Mouse (Mus musculus) adrenal gland, postnatal 14 days (tissue): ENCODE measurements at regions not wholly inside any gene's neighbourhood (a gene's known extent, or its start where the extent isn't known, plus 50 kb on each side); places are given as distances from the start of the nearest gene placed in this dataset.
A peak's percentile ranks its signal among the peaks of the same experiment; 100 is the strongest.

Source experiments
- DNase-seq: peaks from one replicate; pipeline ENCODE4 v3.0.0; 2021; ENCODE audit warnings: mixed read lengths

DNA sequence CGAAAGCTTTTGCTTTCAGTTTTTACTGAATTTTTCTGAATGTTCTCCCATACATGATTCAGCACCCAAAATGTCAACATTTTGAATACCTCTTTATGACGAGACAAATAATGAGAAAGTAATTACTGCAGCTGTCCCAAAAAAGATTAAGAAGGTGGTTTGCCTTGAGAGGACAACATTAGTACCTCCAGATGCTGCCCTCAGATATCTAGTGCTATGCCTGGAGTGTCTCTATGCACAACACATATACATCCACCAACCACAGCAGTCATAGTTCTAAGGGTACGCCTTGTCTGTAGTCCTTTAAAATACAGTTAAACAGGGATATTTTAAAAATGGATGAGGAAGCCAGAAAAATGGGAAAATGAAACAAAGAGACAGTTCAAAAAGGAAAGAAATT is 81.1 kb upstream of the Gpc5 start:
- no peak for DNase-seq

DNA sequence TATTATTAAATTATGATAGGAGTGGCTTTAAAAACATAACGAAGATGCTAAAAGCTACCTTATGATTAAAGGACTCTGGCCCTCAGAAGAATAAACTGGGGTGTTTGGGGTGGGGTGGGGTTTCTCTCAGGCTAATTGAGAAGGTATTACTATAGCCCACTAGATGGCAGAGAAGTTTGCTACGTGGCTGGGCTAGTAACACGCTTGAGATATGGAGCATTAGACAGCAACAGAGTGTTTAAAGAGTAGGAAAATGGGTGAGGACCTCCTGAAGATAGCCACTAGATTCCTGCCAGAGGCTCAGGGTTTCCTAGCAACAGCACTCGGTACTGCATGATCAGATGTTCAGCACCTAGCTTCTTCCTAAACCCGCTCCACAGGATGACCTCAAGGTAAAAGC is 76.7 kb upstream of the Gpc5 start:
- DNase-seq = no peak

DNA sequence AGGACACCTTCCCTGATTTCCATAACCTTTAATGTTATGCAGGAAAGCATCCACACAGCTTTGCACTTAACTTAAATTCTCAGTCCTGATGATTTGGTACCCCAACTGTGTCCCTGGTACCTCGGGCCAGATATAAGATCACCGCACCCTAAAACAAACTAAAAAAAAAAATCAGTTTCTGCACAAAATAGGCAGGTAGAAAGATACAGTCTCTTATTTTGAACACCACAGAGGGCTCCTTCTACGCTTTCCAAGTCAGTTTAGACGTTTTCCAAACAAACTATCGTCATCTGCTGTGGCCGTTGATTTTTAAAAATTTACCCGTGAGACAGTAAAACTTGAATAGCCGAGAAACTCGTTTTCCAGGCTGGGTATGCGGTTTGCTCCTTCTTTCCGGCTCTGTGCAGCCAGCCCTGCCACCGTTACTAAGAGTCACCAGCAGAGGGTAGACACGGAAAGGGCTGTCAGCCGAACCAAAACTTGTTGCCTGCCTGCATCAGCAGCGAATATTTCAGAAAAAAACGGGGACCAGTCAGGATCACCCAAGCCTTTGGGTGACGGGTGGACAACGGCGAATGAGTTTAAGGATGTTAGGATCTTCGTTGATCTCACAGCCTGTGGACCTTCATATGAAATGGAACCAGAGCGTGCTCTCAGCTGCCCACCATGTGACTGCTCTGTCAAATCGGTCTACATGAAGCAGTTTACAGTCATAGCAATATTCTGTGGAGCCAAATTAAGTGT is 74.4 kb upstream of the Gpc5 start:
- DNase-seq = peak; percentile 66

DNA sequence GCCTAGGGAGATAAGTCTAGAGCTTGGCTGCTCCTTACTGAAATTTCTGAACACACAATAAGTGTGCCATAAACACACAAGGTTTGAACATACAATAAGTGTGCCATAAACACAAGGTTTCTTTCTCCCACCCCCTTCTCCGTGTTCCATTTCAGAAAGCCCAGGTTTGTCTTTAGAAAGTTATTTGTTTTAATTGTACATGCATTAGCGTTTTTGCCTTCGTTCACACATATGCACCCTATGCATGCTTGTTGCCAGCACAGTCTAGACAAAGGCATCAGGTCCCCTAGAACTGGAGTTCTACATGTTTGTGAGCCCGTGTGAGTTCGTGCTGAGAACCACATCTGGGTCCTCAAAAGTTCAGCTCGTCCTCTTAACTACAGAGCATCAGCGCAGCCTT is 64.0 kb upstream of the Gpc5 start:
- no peak for DNase-seq

DNA sequence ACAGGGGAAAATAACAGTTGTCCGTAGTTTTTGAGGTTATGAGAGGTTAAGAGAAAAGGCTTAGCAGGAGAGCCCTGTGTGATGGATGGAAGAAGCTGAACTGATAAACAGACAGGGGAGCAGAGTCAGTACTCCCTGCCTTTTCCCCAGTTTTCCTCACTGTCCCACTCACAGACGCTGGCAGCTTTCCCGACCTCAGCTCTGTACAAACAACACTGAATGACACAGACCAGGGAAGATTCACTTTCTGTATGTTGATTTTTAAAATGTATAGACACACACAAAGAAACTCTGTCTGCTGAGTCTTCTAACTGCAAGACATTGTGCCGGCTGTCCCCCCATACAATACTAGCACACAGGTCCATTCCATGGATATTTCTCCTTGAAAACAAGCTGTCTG is 60.3 kb upstream of the Gpc5 start:
- no peak for DNase-seq

DNA sequence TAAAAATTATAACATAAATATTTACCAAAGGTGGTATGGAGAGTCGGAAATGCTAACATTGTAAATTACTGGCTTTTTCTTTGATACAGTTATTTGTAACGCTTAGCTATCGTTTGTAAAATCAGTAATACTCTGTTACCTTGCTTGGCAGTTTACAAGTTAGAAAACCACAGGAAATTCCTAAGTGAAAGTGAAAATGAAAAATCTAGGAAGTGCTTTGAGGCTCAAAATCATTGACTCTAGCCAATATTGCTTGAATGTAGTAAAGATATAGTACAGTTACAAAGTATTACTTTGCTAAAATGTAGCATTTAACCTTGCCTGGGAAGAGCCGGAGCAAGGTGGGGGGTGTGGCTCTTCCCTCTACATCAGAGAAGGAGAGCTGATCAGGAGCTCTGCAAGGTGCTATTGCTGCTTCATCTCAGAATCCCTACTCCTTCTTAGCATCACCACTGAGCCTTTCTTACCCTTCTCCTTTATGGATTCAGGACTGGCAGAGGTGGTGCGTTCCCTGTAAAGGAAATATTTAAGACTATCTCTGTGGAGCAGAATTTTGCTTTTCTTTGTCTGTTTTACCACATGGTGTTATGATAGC is 58.5 kb upstream of the Gpc5 start:
- DNase-seq = no peak

DNA sequence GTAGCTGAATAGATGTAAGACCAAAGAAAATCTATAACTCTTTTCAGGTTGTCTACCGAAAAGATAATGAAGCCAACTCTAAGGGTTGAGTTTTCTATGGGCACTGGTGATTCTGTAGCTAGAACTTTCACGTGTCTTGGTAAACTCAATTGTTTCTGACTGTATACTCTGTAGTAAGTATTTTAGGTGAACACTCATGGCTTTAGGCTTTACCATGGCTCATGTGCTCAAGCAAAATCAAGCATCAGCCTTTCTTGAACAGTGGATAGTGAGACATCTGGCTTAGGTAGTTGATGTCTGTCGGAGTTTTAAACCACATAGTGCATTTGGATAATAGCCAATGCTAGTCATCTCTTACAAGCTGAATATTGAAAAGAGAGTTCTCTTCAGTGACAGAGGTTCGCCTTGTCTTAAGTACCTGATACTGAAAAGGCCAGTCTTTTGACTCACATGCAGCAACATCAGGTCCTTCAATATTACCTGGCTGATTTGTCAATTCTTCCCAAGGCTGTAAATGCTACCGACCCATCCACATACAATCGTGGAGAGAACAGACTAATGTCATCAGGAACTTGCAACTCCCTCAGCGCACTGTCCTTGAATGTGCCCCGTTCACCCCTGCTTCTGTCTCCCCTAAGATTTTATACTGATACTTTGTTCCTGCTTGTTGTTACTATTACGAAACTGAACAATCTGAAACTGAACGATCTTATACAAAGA is 57.1 kb upstream of the Gpc5 start:
- DNase-seq = no peak

DNA sequence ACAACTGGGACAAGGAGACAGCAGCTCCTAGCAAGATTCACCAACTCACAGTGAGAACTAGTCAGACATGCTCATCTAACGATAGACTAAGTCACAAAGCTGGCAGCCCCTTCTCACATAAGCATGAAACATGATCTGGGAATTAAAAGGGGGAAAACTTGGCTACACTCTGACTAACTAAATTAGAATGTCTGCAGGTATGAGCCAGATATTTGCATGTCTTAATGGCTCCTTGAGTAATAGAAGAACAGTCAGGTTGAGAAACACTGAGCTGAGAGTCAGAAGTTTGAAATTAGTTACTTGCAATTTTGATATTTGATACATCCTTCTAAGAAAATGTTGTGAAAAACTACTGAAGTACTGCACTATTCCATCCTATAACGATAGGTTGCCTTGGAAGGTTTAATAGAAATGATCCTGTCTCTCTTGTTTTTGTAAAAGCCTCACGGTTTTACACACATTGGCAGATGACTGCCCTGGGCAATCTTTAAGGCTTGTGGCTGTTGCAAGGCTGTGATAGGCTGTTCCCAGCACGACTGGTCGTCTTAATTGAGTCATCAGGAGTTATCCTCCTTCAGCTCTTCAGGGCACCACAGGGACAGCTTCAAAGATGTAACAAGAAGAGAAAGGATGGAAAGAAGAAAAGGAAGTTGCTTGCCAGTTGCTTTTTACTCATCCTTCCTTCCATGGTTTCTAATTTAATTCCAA is 54.8 kb upstream of the Gpc5 start:
- no peak for DNase-seq

DNA sequence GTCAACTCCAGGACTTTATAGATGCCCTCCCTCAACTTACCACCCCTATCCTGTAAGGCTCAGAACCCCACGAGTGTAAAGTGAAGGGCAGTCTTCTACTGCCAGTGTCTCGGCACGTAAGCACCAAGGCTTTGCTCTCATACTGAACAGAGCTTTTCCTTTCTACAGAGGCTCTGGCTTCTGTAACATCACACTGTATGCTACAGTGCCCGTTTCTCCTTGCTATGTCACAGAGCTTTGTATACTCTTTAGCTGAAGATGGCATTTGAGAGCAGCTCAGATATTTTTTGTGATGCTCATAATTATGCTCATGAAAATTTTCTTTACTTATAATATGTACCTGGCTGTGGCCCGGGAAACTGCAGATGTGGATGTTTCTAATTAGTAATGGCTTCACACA is 53.2 kb upstream of the Gpc5 start:
- DNase-seq = no peak

DNA sequence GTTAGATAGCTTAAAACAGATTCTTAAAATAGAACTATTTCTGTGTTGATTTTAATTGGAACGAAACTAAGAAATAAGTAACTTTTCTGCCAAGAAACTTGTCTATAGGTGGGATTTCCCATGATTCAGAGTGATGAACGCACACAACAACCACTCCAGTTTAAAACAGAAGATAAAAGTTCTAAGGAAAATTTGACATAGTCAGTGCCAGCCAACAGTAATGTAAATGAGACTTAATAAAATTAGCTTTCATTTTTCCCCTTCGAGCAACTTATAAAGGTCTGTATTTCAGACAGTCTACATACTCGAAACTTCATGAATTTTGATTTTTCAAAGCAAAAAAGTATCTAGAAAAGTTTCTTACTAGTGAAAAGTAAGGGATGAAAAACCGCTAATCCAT is 52.5 kb upstream of the Gpc5 start:
- no peak for DNase-seq

DNA sequence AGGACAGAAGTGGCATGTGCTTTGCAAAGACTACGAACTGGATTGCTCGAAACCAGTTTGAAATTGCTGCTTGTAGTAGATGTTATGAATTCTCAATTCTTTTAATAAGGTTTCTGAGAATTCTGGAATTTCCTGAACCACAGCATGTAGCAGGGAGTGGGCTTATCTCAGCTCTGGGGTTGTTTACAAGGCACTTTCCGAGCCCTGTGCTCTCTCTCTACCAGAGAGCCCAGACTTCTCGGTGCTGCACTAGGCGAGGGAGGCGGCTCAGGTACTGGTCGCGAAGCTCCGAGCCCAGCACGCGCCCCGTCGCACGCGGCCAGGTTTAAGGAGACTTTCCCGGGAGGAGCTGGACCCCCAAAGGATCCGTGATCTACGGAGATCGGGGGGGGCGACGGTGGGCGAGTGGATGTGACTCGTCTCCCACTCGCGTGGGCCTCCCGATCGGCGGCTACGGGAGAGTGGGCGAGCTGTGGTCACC is 51.9 kb upstream of the Gpc5 start:
- no peak for DNase-seq

DNA sequence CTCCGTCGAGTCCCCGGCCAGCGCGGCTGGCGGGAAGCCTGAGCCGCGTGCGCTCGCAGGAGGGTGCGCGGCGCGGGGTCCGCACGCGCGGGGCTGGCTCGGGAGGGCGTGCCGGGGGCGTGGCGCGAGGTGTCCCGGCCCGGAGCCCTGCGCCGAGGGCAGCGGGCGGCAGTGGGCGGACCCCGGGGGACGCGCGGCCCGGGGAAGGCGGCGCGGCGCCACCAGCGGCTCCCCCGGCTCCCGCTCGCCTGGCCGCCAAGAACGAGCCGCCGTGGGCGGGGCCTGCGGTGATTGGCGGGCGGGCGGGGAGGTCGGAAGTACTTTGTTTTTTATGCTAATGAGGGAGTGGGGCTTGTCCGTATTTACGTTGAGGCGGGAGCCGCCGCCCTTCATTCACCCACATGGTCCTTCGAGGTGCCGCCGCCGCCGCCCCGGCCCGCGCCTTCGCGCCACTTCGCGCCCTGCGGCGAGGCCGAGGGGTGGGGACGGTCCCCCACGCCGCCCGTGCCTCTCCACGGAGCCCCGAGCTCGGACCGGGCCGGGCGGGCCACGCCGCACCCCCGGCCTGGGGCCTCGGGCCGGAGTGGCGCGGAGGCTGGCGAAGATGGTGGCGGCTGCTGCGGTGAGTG is 51.3 kb upstream of the Gpc5 start:
- peak; percentile 92 for DNase-seq

DNA sequence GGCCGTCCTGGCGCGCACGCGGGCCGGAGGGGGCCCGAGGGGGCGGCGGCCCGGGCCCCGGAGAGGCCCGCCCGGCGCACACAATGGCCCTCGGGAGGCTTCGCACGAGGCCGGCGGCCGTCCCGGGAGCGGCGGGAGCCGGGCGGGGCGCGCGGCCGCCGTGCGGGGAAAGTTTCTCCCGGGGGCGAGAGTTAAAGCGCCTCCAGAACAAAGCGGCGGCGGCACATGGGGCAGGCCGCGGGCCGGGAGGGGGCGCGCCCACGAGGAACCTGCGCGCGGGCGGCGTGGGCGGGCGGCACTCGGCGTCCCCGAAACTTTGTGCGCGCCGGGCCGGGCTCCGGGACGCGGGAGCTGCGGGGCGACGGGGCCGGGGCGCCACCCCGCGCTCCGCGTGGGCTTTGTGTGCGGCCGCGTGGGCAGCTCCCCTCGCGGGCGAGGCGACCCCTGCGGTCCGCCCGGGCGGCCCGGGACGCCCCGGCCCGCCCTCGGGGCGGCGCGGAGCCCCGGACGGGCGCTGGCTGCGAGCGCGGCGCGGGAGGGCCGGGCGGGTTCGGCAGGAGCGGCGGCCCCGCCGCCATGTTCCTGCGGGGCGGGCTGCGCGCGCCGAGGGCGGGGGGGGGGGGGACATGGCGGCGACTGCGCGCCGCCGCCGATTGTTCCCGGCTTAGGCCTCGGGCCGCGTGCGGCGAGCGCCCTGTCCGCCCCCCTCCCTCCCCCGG is 50.5 kb upstream of the Gpc5 start:
- peak; percentile 47 for DNase-seq

DNA sequence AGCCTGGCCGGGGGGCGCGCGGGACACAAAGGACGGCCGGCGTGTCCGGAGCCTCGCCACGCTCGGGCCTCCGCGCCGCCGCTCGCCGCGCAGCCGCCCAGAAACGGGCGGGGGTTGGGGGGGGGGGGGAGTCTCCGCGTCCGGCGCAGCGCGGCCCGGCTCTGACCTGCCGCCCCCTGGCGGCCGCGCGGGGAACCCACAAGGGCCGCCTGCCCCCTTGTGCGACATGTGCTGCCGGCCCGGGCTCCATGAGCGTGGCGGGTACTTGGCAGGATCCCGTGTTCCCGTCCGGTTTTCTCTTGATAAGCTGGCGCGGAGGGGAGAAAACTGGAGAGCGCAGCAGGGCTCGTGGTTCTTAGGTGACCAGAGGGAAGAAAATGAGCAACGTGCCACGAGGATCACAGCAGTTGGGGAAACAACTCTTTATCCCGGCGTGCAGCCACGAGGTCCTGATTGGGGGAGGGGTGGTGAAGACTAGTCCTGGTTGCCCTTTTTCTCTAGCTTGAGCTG is 49.9 kb upstream of the Gpc5 start:
- peak; percentile 94 for DNase-seq
